14 mouse cellular contexts compared by ENCODE assay signal in the genomic region with DNA sequence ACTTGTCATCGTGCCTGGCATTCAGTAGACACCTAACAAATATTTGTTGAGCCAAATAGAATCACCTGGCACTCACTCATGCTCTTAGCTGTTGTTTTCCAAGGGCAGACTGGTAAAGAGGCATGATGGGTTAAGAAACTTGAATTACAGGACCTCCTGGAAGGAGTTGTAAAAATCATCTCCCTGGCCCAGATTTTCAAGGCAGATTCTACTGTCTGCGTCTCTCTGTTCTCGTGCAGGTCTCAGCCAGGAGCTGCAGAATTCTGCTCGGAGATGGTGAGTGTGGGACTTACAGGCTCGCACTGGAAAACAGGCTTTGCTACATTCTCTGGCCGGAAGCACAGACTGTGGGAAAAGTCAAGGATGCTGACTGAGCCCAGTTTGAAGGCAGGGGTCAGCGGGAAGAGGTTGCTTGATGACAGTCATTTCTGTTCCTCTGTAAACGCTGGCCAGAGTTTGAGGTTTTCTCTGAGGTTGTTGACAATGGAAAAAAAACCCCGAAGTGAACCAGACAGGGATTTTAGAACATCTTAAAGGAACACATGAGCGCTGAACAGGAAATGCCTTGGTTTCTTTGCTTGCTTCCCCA. TPM values are rescaled to one million over a fixed set of nuclear protein-coding genes. Genes with fewer than 3 reads are reported as not detected.
A peak's percentile ranks its signal among the peaks of the same experiment; 100 is the strongest.
DNase-seq lines count a peak whose midpoint lies in the region; ATAC-seq and TF ChIP-seq lines count a peak whose summit lies in the region.
"Had no signal": no experiment of that assay in that cellular context is flagged by ENCODE, and none has a peak within 500 bp of the region (broad histone marks: within the 10 kb centered on the region; RNA-seq: fewer than 3 reads in every experiment).

No protein-coding gene starts in this region.

- no peaks in the 10 kb centered on the region for H3K36me3 ChIP-seq in intestine, embryonic 14.5 days (ENCODE audit: control insufficient read depth, insufficient read depth, low read length)
- no peaks in the 10 kb centered on the region for H3K36me3 ChIP-seq in intestine, postnatal 0 days (ENCODE audit: control insufficient read depth, insufficient read depth)
- H3K36me3 ChIP-seq in intestine, embryonic 16.5 days (ENCODE audit: control insufficient read depth, insufficient read depth, low read length), result no peaks in the 10 kb centered on the region
- H3K36me3 ChIP-seq: liver, embryonic 15.5 days had no signal

- no peak overlapping the region for H3K9ac ChIP-seq in intestine, embryonic 14.5 days (ENCODE audit: low read length)
- no peak overlapping the region for H3K9ac ChIP-seq in intestine, postnatal 0 days (ENCODE audit: low read depth, low read length)
- no peak overlapping the region for H3K9ac ChIP-seq in intestine, embryonic 16.5 days (ENCODE audit: low read depth, low read length)
- H3K9ac ChIP-seq: liver, embryonic 15.5 days had no signal

- DNase-seq in intestine, embryonic 14.5 days (ENCODE audit: low spot score), result peak; percentile 68
- DNase-seq in urinary bladder, adult 18-20 months (ENCODE audit: low spot score in 2 of 2), result peak; percentile 46 to 49
- DNase-seq in urinary bladder, adult 2 months (ENCODE audit: low spot score), result no peak
- DNase-seq in layer of hippocampus, adult 8-10 months (ENCODE audit: low spot score in 2 of 2), result no peak
- DNase-seq in layer of hippocampus, adult 2 months (ENCODE audit: low spot score in 2 of 2), result no peak
- DNase-seq: cerebellum, adult 9-11 months; layer of hippocampus, postnatal 36 days; right cerebral cortex, postnatal 14 days had no signal

- 0 out of 2 replicates have a peak overlapping the region, but pooled peaks have one; percentile 13 for H3K4me2 ChIP-seq in intestine, embryonic 14.5 days (ENCODE audit: low read length)
- no peak overlapping the region for H3K4me2 ChIP-seq in intestine, postnatal 0 days (replicated peaks; ENCODE audit: low read depth)
- H3K4me2 ChIP-seq in intestine, embryonic 16.5 days (ENCODE audit: low read depth, low read length), result no peak overlapping the region
- H3K4me2 ChIP-seq: liver, embryonic 15.5 days had no signal

- WGBS in intestine, embryonic 14.5 days, result 16% methylated on average over 10 of the region's 10 CpGs
- 34% methylated on average over 10 of the region's 10 CpGs for WGBS in intestine, postnatal 0 days
- WGBS in intestine, embryonic 16.5 days, result 28% methylated on average over 10 of the region's 10 CpGs

- H3K4me3 ChIP-seq in intestine, embryonic 14.5 days (ENCODE audit: low read depth, low read length), result no peak overlapping the region
- H3K4me3 ChIP-seq in intestine, postnatal 0 days (ENCODE audit: low read depth, low read length), result no peak overlapping the region
- no peak overlapping the region for H3K4me3 ChIP-seq in intestine, embryonic 16.5 days (ENCODE audit: low read length)
- H3K4me3 ChIP-seq in layer of hippocampus, adult 2 months, result no peak overlapping the region
- H3K4me3 ChIP-seq: liver, embryonic 15.5 days had no signal

- no peak for ATAC-seq in intestine, embryonic 14.5 days (replicated peaks; ENCODE audit: low FRiP score, low TSS enrichment, low read depth)
- ATAC-seq in intestine, postnatal 0 days, result no peak
- ATAC-seq in intestine, embryonic 16.5 days, result no peak

- H3K9me3 ChIP-seq in intestine, embryonic 14.5 days (ENCODE audit: control insufficient read depth, low read length), result no peaks in the 10 kb centered on the region
- H3K9me3 ChIP-seq in intestine, postnatal 0 days (ENCODE audit: control insufficient read depth), result no peaks in the 10 kb centered on the region
- H3K9me3 ChIP-seq in intestine, embryonic 16.5 days (ENCODE audit: control insufficient read depth, low read length), result no peaks in the 10 kb centered on the region
- H3K9me3 ChIP-seq: liver, embryonic 15.5 days had no signal

- no peak for TF ChIP-seq CTCF in intestine, postnatal 0 days (IDR thresholded peaks at IDR 0.05; ENCODE audit: low read depth)
- no peak for TF ChIP-seq CTCF in layer of hippocampus, adult 2 months (conservative IDR thresholded peaks at IDR 0.05)

- H3K27me3 ChIP-seq in intestine, embryonic 14.5 days (replicated peaks; ENCODE audit: control insufficient read depth, insufficient read depth, low read length), result no peaks in the 10 kb centered on the region
- peaks cover 14% of the 10 kb centered on the region; the same call in 1 of the 2 replicates for H3K27me3 ChIP-seq in intestine, postnatal 0 days (replicated peaks; ENCODE audit: control insufficient read depth, insufficient read depth, low read length)
- no peaks in the 10 kb centered on the region for H3K27me3 ChIP-seq in intestine, embryonic 16.5 days (replicated peaks; ENCODE audit: control insufficient read depth, insufficient read depth, low read length)

- peak overlapping the region; percentile 49 for H3K27ac ChIP-seq in intestine, embryonic 14.5 days (ENCODE audit: low read depth)
- no peak overlapping the region for H3K27ac ChIP-seq in intestine, postnatal 0 days (ENCODE audit: low read depth, low read length)
- peak overlapping the region; percentile 61 for H3K27ac ChIP-seq in intestine, embryonic 16.5 days (ENCODE audit: low read length)
- H3K27ac ChIP-seq in layer of hippocampus, adult 2 months, result no peak overlapping the region
- H3K27ac ChIP-seq: liver, embryonic 15.5 days had no signal

- H3K4me1 ChIP-seq in intestine, embryonic 14.5 days (replicated peaks; ENCODE audit: control insufficient read depth, insufficient read depth, low read length), result peaks cover 47% of the 10 kb centered on the region
- peaks cover 9% of the 10 kb centered on the region; the same call in 1 of the 2 replicates for H3K4me1 ChIP-seq in intestine, postnatal 0 days (replicated peaks; ENCODE audit: control insufficient read depth, insufficient read depth, low read length)
- H3K4me1 ChIP-seq in intestine, embryonic 16.5 days (ENCODE audit: control insufficient read depth, insufficient read depth, low read length), result peaks cover 24% of the 10 kb centered on the region

RNA-seq across cellular contexts. Expression of a gene that starts 38.6 kb away (rescaled TPM):
- polyA plus RNA-seq in intestine, embryonic 14.5 days (2014; fragmentation: Nextera tagmentation; extraction: Ambion mirVana), result 0.36 and 0.42 TPM in 2 replicates
- not detected in 2 replicates for polyA plus RNA-seq in intestine, postnatal 0 days (2015; fragmentation: Nextera tagmentation; extraction: Ambion mirVana)
- 0.16 and 0.17 TPM in 2 replicates for polyA plus RNA-seq in urinary bladder, adult 2 months (2012; rRNA removed)
- polyA plus RNA-seq in intestine, embryonic 16.5 days (2015; fragmentation: Nextera tagmentation; extraction: Ambion mirVana), result not detected in 2 replicates
- total RNA-seq in layer of hippocampus, adult 8-10 months (2022), result not detected
- total RNA-seq in layer of hippocampus, adult 2 months (2021), result not detected
- total RNA-seq: adrenal gland, adult 18-20 months; granulocyte monocyte progenitor cell, adult 5-6 weeks; layer of hippocampus, postnatal 36 days had no signal
- polyA plus RNA-seq: forebrain, embryonic 11.5 days; liver, embryonic 15.5 days had no signal

RNA-seq across cellular contexts. Expression of a gene that starts 53.8 kb away (rescaled TPM):
- 22.9 and 27.9 TPM in 2 replicates for polyA plus RNA-seq in intestine, embryonic 14.5 days (2014; fragmentation: Nextera tagmentation; extraction: Ambion mirVana)
- polyA plus RNA-seq in intestine, postnatal 0 days (2015; fragmentation: Nextera tagmentation; extraction: Ambion mirVana), result 8.4 and 9.4 TPM in 2 replicates
- polyA plus RNA-seq in urinary bladder, adult 2 months (2012; rRNA removed), result 14.3 and 18.1 TPM in 2 replicates
- 9.6 and 11.6 TPM in 2 replicates for polyA plus RNA-seq in intestine, embryonic 16.5 days (2015; fragmentation: Nextera tagmentation; extraction: Ambion mirVana)
- total RNA-seq in layer of hippocampus, adult 8-10 months (2022), result not detected
- not detected for total RNA-seq in layer of hippocampus, adult 2 months (2021)
- total RNA-seq: layer of hippocampus, postnatal 36 days had no signal
- polyA plus RNA-seq: forebrain, embryonic 11.5 days had no signal

Comparison
In these comparisons a context has a peak if more than half of its experiments do, and no peak if none do; other contexts are left out.
1. DNase-seq: peak in intestine, embryonic 14.5 days (single experiment) and urinary bladder, adult 18-20 months (2 of 2); none in urinary bladder, adult 2 months (single experiment), layer of hippocampus, adult 8-10 months (0 of 2) and layer of hippocampus, adult 2 months (0 of 2).
2. H3K27ac ChIP-seq: peak in intestine, embryonic 14.5 days (single experiment) and intestine, embryonic 16.5 days (single experiment); none in intestine, postnatal 0 days (single experiment) and layer of hippocampus, adult 2 months (single experiment).